ENCODE assay signal across 8 mouse cellular contexts in the genomic region with DNA sequence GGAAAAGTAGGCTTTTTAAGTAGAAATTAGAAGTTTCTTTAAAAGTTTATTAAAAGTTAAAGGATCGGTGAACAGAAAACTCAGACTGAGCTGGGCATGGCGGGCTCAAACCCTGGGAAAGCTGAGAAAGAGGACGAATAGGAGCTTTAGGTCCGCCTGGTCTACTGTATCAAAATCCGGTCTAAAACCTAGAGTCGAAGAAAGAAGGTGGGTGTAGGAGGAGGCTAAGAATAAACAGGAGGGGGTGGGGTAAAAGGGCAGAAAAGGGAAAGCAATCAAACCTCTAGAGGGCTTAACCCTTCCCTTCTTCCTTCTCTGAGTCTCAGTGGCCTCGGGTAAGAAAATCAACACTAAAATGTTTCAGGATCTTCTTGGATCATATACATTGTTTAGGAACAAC.
DNase-seq lines count a peak whose midpoint lies in the region; ATAC-seq and TF ChIP-seq lines count a peak whose summit lies in the region.

No protein-coding gene starts in this region.

- H3K9ac ChIP-seq in heart, embryonic 15.5 days, result peak overlapping the region; percentile 60
- no peak overlapping the region for H3K9ac ChIP-seq in hindbrain, embryonic 11.5 days (ENCODE audit: low read depth, low read length)
- no peak overlapping the region for H3K9ac ChIP-seq in midbrain, embryonic 13.5 days (replicated peaks)

- TF ChIP-seq CTCF in G1E (IDR thresholded peaks at IDR 0.05; ENCODE audit: low read depth, low read length), result no peak

- no peaks in the 10 kb centered on the region for H3K36me3 ChIP-seq in heart, embryonic 15.5 days
- peaks cover 3% of the 10 kb centered on the region for H3K36me3 ChIP-seq in G1E (replicated peaks)
- no peaks in the 10 kb centered on the region for H3K36me3 ChIP-seq in hindbrain, embryonic 11.5 days (ENCODE audit: control insufficient read depth, insufficient read depth, low read length)
- no peaks in the 10 kb centered on the region for H3K36me3 ChIP-seq in midbrain, embryonic 13.5 days

- H3K4me1 ChIP-seq in heart, embryonic 15.5 days (replicated peaks), result peaks cover 19% of the 10 kb centered on the region
- H3K4me1 ChIP-seq in G1E (ENCODE audit: insufficient read depth, low read depth, low read length), result peaks cover 31% of the 10 kb centered on the region
- H3K4me1 ChIP-seq in hindbrain, embryonic 11.5 days (replicated peaks; ENCODE audit: control insufficient read depth, insufficient read depth, low read length), result peaks cover 9% of the 10 kb centered on the region; the same call in 1 of the 2 replicates
- H3K4me1 ChIP-seq in midbrain, embryonic 13.5 days (replicated peaks), result peaks cover 32% of the 10 kb centered on the region

- no peak for ATAC-seq in heart, embryonic 15.5 days (replicated peaks; ENCODE audit: insufficient number of reproducible peaks, insufficient read depth, low FRiP score, low read depth)
- no peak for ATAC-seq in G1E (ENCODE audit: extremely low read depth, insufficient number of reproducible peaks, low FRiP score, poor library complexity, severe bottlenecking)
- ATAC-seq in hindbrain, embryonic 11.5 days (ENCODE audit: low FRiP score), result no peak
- no peak for ATAC-seq in midbrain, embryonic 13.5 days

- no peak for DNase-seq in heart, postnatal 25 days (ENCODE audit: low spot score)
- DNase-seq in G1E (ENCODE audit: low spot score), result peak; percentile 30
- no peak for DNase-seq in hindbrain, embryonic 11.5 days (ENCODE audit: low spot score)
- DNase-seq in retina, embryonic 14.5 days (ENCODE audit: low spot score), result no peak
- no peak for DNase-seq in ovary, postnatal 10 days (ENCODE audit: low spot score)
- DNase-seq in left cerebral cortex, postnatal 36 days (ENCODE audit: low spot score in 2 of 2), result no peak

- H3K27me3 ChIP-seq in heart, embryonic 15.5 days, result no peaks in the 10 kb centered on the region
- no peaks in the 10 kb centered on the region for H3K27me3 ChIP-seq in G1E (ENCODE audit: insufficient read depth, low read length)
- H3K27me3 ChIP-seq in hindbrain, embryonic 11.5 days (ENCODE audit: control insufficient read depth, insufficient read depth, low read length), result no peaks in the 10 kb centered on the region
- no peaks in the 10 kb centered on the region for H3K27me3 ChIP-seq in midbrain, embryonic 13.5 days

- under 1% methylated on average over 7 of the region's 7 CpGs for WGBS in heart, embryonic 15.5 days
- WGBS in hindbrain, embryonic 11.5 days, result 4% methylated on average over 7 of the region's 7 CpGs
- 5% methylated on average over 7 of the region's 7 CpGs for WGBS in midbrain, embryonic 13.5 days

- peak overlapping the region; percentile 71 for H3K4me2 ChIP-seq in heart, embryonic 15.5 days
- peak overlapping the region; percentile 51 for H3K4me2 ChIP-seq in hindbrain, embryonic 11.5 days (replicated peaks; ENCODE audit: low read depth, low read length)
- H3K4me2 ChIP-seq in midbrain, embryonic 13.5 days (replicated peaks), result peak overlapping the region; percentile 56

- H3K27ac ChIP-seq in heart, embryonic 15.5 days, result peak overlapping the region; percentile 81
- no peak overlapping the region for H3K27ac ChIP-seq in hindbrain, embryonic 11.5 days (ENCODE audit: low read depth, low read length)
- H3K27ac ChIP-seq in midbrain, embryonic 13.5 days, result no peak overlapping the region

- no peaks in the 10 kb centered on the region for H3K9me3 ChIP-seq in heart, embryonic 15.5 days (replicated peaks)
- no peaks in the 10 kb centered on the region for H3K9me3 ChIP-seq in G1E (replicated peaks)
- H3K9me3 ChIP-seq in hindbrain, embryonic 11.5 days (ENCODE audit: control insufficient read depth, low read length), result no peaks in the 10 kb centered on the region
- H3K9me3 ChIP-seq in midbrain, embryonic 13.5 days, result no peaks in the 10 kb centered on the region

- intact Hi-C loops in heart, postnatal 25 days (cut with DNase I), result no loop called here
- intact Hi-C loops in left cerebral cortex, postnatal 36 days (cut with DNase I), result no loop called here

- H3K4me3 ChIP-seq in heart, embryonic 15.5 days, result peak overlapping the region; percentile 63
- peak overlapping the region; percentile 26; the same call in 1 of the 2 replicates for H3K4me3 ChIP-seq in G1E (ENCODE audit: low read depth, low read length)
- H3K4me3 ChIP-seq in hindbrain, embryonic 11.5 days (ENCODE audit: low read depth, low read length), result peak overlapping the region; percentile 35; the same call in 1 of the 2 replicates
- peak overlapping the region; percentile 41; the same call in 1 of the 2 replicates for H3K4me3 ChIP-seq in midbrain, embryonic 13.5 days (replicated peaks)
